Mouse (Mus musculus) stomach, postnatal 0 days (tissue): Measurements from ENCODE around the gene Myrfl.

Experiments used
- CTCF ChIP-seq: IDR thresholded peaks from 2 replicates; pipeline ENCODE4 v1.5.1; 2016; ENCODE audit warnings: antibody characterized with exemption, low read depth, mild to moderate bottlenecking, moderate library complexity
- EP300 ChIP-seq: optimal IDR thresholded peaks from 2 replicates; pipeline ENCODE3; 2016; ENCODE audit warnings: antibody characterized with exemption

DNA sequence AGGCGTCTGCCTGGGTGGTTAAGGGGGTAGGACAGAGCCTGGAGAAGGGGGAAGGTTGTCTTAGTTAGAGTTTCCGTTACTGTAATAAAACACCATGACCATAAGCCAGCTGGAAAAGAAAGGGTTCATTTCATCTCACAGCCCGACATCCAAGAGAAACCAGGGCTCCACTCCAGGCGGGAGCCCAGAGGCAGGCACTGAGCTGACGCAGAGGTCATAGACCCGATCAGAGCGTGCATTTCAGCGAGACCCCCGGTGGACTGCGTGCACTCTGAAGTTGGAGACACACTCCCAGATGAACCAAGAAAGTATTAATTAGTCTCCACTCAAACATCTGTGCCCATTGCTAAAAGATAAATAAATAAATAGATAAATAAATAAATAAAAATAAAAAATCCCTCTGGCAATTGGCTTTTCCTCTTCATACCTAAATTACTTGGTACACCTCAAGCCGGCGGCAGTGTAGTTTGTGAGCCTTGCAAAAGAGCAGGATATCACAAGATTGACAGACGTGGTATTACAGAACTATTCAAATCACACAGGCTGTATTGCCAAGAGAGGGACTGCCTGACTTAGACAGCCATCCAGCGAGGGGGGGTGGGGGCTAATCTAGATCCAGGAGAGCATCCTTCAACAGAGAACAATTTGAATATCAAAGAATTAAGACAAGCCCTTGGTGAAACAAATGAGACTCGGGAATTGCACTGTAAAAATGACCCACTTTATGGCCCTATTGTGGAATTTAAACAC is 81.2 kb downstream of the Myrfl start:
- TF ChIP-seq CTCF (no peak), EP300 (no peak)
